Mouse (Mus musculus): ENCODE results near the gene Rnf41. TPM values are rescaled to one million over a fixed set of nuclear protein-coding genes. Genes with fewer than 3 reads are reported as not detected.
A peak's percentile ranks its signal among the peaks of the same experiment; 100 is the strongest.

Rnf41 gene
- polyA plus RNA-seq, 1 experiment from 2014 or later: 42.3 TPM

GRCm38 (mm10) chr10:128374393-128374792, 37.1 kb upstream of the Rnf41 start:
- Histone ChIP-seq H3K4me1 (peaks cover 20% of the 10 kb centered on the region), H3K4me2 (replicated peaks) (no peak overlapping the region), H3K9me3 (no peaks in the 10 kb centered on the region), H3K36me3 (peaks cover 13% of the 10 kb centered on the region), H3K9ac (no peak overlapping the region), H3K4me3 (no peak overlapping the region), H3K27ac (no peak overlapping the region), H3K27me3 (no peaks in the 10 kb centered on the region)
- no peak for ATAC-seq (ENCODE audit: low FRiP score, low read depth)
- 87% methylated on average over 6 of the region's 6 CpGs for WGBS

DNA sequence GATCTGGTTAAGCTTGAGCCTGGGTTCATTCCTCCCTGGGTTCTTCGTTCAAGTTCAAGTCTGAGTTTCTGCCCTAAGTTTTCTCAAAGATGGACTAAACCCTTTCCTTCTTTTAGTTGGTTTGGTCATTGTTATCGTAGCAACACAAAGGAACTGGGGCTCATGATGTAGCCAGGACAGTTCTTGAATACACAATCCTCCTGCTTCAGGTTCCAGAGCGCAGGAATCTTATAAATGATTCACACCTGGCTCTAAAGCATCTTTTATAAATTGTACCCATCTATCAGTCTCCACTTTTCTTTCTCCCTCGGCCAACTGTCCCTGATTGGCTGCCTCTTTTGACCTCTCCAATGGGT, 35.4 kb upstream of the Rnf41 start:
- Histone ChIP-seq H3K27ac (peak overlapping the region; percentile 98), H3K4me3 (peak overlapping the region; percentile 91), H3K36me3 (peaks cover 29% of the 10 kb centered on the region), H3K4me2 (replicated peaks) (peak overlapping the region; percentile 85), H3K4me1 (peaks cover 18% of the 10 kb centered on the region), H3K9me3 (no peaks in the 10 kb centered on the region), H3K9ac (peak overlapping the region; percentile 99), H3K27me3 (no peaks in the 10 kb centered on the region)
- no peak for ATAC-seq (ENCODE audit: low FRiP score, low read depth)
- 47% methylated on average over 4 of the region's 4 CpGs for WGBS

DNA sequence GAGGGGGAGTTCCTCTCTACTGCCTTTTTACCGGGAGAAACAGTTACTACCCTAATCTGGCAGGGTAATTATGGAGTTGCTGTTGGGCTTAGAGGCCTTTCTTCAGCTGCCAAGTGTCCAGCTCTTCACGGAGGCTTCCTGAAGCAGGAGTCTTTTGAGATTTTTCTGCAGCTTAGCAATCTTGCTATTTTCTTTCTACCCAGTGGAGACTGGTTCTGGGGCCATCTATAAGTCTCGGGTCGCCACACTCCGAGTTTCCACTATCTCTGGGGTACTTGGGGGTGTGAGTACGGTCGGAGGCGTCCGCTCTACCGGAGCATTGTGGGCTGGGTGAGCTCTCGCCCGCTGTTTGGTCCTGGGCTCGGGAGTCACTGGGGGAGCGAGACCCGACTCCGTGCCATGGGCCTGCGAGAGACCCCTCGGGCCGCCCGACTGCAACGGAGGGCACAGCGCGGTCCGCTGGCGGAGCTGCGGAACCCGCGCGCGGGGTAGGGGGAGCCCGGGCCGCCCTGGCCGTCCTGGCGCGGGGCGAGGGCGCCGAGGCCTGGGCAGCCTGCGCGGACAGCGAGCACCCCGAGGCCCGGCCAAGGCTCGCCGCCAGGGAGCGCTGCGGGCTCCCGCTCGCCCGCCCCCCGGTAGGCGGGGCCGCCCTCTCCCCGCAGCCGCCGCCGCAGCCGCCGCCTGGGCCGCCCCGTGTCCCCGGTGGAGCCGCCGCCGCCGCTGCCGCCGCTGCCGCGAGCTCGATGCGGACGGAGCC, 34.8 kb upstream of the Rnf41 start, which contains the start of gene Ankrd52:
Gene Ankrd52 (plus strand): TSS at position 661 of the 757 bp plus-strand sequence.
- ATAC-seq (ENCODE audit: low FRiP score, low read depth): peak; percentile 88
- Histone ChIP-seq H3K9me3 (no peaks in the 10 kb centered on the region), H3K36me3 (peaks cover 33% of the 10 kb centered on the region), H3K27me3 (no peaks in the 10 kb centered on the region), H3K4me3 (peak within 1 kb of the TSS; percentile 91), H3K4me2 (replicated peaks) (peak within 1 kb of the TSS; percentile 85), H3K27ac (peak within 1 kb of the TSS; percentile 98), H3K9ac (peak within 1 kb of the TSS; percentile 99), H3K4me1 (peaks cover 18% of the 10 kb centered on the region)
- under 1% methylated on average over 67 of the region's 73 CpGs for WGBS

DNA sequence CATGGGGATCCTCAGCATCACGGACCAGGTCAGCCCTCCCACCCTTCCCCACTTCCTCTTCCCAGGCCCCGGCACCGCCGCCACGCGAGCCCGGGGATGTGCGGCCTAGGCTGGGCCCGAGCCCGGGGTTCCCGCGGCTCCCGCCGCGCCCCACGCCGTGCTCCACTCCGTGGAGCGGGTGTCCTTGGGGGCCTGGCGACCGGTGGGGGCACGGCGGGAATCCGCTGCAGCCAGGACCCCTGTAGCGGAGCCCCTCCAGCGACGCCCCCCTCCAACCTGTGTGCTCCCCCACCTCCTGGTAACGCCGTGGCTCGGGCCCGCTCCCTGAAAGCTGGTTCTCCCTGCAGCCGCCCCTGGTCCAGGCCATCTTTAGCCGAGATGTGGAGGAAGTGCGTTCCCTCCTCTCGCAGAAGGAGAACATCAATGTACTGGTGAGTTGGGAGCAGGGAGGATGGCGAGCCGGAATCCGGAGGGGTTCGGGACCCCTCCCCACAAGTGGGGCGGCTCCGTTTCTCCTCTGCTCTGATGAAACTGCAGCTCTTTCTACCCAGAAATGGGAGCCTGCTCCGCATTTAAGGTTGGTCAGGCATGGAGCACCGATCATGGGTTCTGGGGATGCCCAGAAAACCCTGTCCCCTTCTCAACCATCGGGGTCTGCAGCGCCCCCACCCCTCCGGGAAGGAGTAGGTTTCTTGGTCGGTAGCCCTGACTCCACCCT, 34.1 kb upstream of the Rnf41 start:
- peak overlapping the region; percentile 98 for H3K27ac ChIP-seq
- WGBS: under 1% methylated on average over 46 of the region's 47 CpGs
- no peaks in the 10 kb centered on the region for H3K9me3 ChIP-seq
- peak overlapping the region; percentile 99 for H3K9ac ChIP-seq
- no peaks in the 10 kb centered on the region for H3K27me3 ChIP-seq
- H3K36me3 ChIP-seq: peaks cover 41% of the 10 kb centered on the region
- peak; percentile 58 for ATAC-seq (ENCODE audit: low FRiP score, low read depth)
- H3K4me3 ChIP-seq: peak overlapping the region; percentile 91
- H3K4me1 ChIP-seq: peaks cover 18% of the 10 kb centered on the region
- peak overlapping the region; percentile 85 for H3K4me2 ChIP-seq (replicated peaks)

DNA sequence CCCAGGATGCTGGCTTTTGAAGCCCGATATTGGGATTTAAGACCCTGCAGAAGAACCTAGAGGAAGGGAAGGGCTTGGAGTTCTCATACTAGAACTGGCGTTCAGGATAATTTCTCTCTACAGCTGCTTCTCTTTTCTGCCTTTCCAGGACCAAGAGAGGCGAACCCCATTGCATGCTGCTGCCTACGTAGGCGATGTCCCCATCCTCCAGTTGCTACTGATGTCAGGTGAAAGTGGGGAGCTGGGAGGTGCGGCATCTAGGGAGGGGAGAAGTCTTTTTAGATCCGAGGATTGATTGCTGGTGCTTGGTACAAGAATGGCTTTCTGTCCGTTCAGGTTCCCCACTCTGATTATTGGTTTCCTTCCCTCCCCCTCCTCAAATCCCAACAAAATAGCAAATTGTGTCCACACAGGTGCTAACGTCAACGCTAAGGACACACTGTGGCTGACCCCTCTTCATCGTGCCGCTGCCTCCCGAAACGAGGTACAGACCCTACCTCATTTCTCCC, 33.5 kb upstream of the Rnf41 start:
- H3K27ac ChIP-seq: peak overlapping the region; percentile 98; the same call in 1 of the 2 replicates
- H3K9me3 ChIP-seq: no peaks in the 10 kb centered on the region
- peaks cover 18% of the 10 kb centered on the region for H3K4me1 ChIP-seq
- no peaks in the 10 kb centered on the region for H3K27me3 ChIP-seq
- 54% methylated on average over 14 of the region's 14 CpGs for WGBS
- no peak for ATAC-seq (ENCODE audit: low FRiP score, low read depth)
- peak overlapping the region; percentile 99 for H3K9ac ChIP-seq
- peak overlapping the region; percentile 91 for H3K4me3 ChIP-seq
- H3K4me2 ChIP-seq (replicated peaks): peak overlapping the region; percentile 85
- peaks cover 47% of the 10 kb centered on the region for H3K36me3 ChIP-seq

DNA sequence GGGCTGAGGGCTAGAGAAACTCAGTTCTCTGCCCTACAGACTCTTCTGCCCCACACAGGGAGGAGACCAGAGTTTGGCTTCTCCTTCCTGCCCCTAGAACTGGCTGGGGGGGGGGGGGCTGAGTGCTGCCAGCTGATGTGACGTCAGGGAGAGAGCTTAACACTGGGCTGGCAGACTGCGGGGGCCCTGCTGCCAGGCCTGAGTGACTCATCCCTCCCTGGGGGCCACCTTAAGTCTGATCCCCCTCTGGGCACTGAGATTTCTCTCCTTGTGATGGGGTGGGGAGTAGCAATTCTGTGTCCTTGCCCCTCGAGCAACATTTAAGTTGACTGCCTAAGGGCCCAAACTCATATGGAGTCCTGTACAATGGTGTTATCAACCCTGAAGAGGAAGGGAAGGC, 33.0 kb upstream of the Rnf41 start:
- peaks cover 18% of the 10 kb centered on the region for H3K4me1 ChIP-seq
- H3K36me3 ChIP-seq: peaks cover 52% of the 10 kb centered on the region
- WGBS: 59% methylated on average over 3 of the region's 3 CpGs
- peak overlapping the region; percentile 99 for H3K9ac ChIP-seq
- H3K4me3 ChIP-seq: peak overlapping the region; percentile 91
- no peak for ATAC-seq (ENCODE audit: low FRiP score, low read depth)
- no peaks in the 10 kb centered on the region for H3K27me3 ChIP-seq
- no peaks in the 10 kb centered on the region for H3K9me3 ChIP-seq
- H3K4me2 ChIP-seq (replicated peaks): peak overlapping the region; percentile 85
- H3K27ac ChIP-seq: no peak overlapping the region; the same call in 1 of the 2 replicates

GRCm38 (mm10) chr10:128379260-128379659, 32.2 kb upstream of the Rnf41 start:
- no peak for ATAC-seq (ENCODE audit: low FRiP score, low read depth)
- Histone ChIP-seq H3K4me2 (replicated peaks) (no peak overlapping the region), H3K27ac (no peak overlapping the region), H3K36me3 (peaks cover 60% of the 10 kb centered on the region), H3K9ac (peak overlapping the region; percentile 20; the same call in 1 of the 2 replicates), H3K9me3 (no peaks in the 10 kb centered on the region), H3K4me3 (no peak overlapping the region), H3K4me1 (peaks cover 18% of the 10 kb centered on the region), H3K27me3 (no peaks in the 10 kb centered on the region)
- 94% methylated on average over 7 of the region's 7 CpGs for WGBS

- no peak overlapping the region for H3K4me3 ChIP-seq
- H3K9me3 ChIP-seq: no peaks in the 10 kb centered on the region
- no peak for ATAC-seq (ENCODE audit: low FRiP score, low read depth)
- no peaks in the 10 kb centered on the region for H3K27me3 ChIP-seq
- H3K27ac ChIP-seq: no peak overlapping the region
- no peak overlapping the region for H3K9ac ChIP-seq
- WGBS: 83% methylated on average over 5 of the region's 5 CpGs
- H3K4me2 ChIP-seq (replicated peaks): no peak overlapping the region
- peaks cover 73% of the 10 kb centered on the region for H3K36me3 ChIP-seq
- H3K4me1 ChIP-seq: peaks cover 18% of the 10 kb centered on the region
Observed at GRCm38 (mm10) chr10:128380565-128380964, 30.9 kb upstream of the Rnf41 start.

DNA sequence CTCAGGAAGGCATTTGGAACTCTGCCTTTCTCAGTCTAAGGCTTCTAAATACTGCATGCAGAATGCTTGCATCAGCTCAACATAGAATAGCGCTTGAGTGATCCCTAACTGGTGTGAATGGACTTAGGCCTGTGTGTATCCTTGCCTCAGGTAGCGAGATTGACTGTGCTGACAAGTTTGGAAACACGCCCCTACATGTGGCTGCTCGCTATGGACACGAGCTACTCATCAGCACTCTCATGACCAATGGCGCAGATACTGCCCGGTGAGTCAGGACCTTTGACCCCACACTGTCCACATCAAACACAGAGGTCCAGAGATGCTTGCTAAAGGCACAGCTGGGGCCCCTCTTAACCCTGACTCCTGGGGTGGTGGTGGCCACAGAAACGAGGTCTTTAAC, 29.0 kb upstream of the Rnf41 start:
- Histone ChIP-seq H3K4me2 (replicated peaks) (no peak overlapping the region), H3K4me1 (peaks cover 10% of the 10 kb centered on the region), H3K36me3 (peaks cover 92% of the 10 kb centered on the region), H3K9ac (no peak overlapping the region), H3K27ac (no peak overlapping the region), H3K4me3 (no peak overlapping the region), H3K27me3 (no peaks in the 10 kb centered on the region), H3K9me3 (no peaks in the 10 kb centered on the region)
- 84% methylated on average over 8 of the region's 8 CpGs for WGBS
- ATAC-seq (ENCODE audit: low FRiP score, low read depth): no peak

- Histone ChIP-seq H3K9me3 (no peaks in the 10 kb centered on the region), H3K27ac (no peak overlapping the region), H3K9ac (no peak overlapping the region), H3K4me3 (no peak overlapping the region), H3K4me1 (no peaks in the 10 kb centered on the region), H3K36me3 (peaks cover 98% of the 10 kb centered on the region), H3K4me2 (replicated peaks) (no peak overlapping the region), H3K27me3 (no peaks in the 10 kb centered on the region)
- no peak for ATAC-seq (ENCODE audit: low FRiP score, low read depth)
- 91% methylated on average over 7 of the region's 7 CpGs for WGBS
Observed at GRCm38 (mm10) chr10:128385902-128386301, 25.6 kb upstream of the Rnf41 start.

DNA sequence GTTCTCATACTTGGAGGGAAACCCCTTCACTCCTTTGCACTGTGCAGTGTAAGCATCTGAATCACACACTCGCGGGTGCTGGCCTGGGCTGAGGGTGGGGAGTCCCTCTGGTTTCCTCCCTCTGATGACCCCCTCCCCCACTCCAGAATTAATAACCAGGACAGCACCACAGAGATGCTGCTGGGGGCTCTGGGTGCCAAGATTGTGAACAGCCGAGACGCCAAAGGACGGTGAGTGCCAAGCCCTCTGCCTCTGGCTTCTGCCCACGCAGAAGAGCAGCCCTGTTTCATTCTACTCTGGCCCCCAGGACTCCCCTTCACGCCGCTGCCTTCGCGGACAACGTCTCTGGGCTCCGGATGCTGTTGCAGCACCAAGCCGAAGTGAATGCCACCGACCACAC, 22.5 kb upstream of the Rnf41 start:
- WGBS: 90% methylated on average over 14 of the region's 14 CpGs
- H3K27me3 ChIP-seq: no peaks in the 10 kb centered on the region
- no peak for ATAC-seq (ENCODE audit: low FRiP score, low read depth)
- no peak overlapping the region for H3K27ac ChIP-seq
- H3K4me3 ChIP-seq: no peak overlapping the region
- H3K36me3 ChIP-seq: peaks cover 100% of the 10 kb centered on the region
- no peak overlapping the region for H3K4me2 ChIP-seq (replicated peaks)
- no peaks in the 10 kb centered on the region for H3K4me1 ChIP-seq
- no peaks in the 10 kb centered on the region for H3K9me3 ChIP-seq
- H3K9ac ChIP-seq: no peak overlapping the region

- WGBS: 83% methylated on average over 6 of the region's 6 CpGs
- H3K9ac ChIP-seq: no peak overlapping the region
- H3K27me3 ChIP-seq: no peaks in the 10 kb centered on the region
- H3K9me3 ChIP-seq: no peaks in the 10 kb centered on the region
- no peak overlapping the region for H3K4me3 ChIP-seq
- no peaks in the 10 kb centered on the region for H3K4me1 ChIP-seq
- H3K4me2 ChIP-seq (replicated peaks): no peak overlapping the region
- ATAC-seq (ENCODE audit: low FRiP score, low read depth): no peak
- H3K36me3 ChIP-seq: peaks cover 100% of the 10 kb centered on the region
- H3K27ac ChIP-seq: no peak overlapping the region
Observed at GRCm38 (mm10) chr10:128389570-128389969, 21.9 kb upstream of the Rnf41 start.

Data from limb, embryonic 13.5 days (tissue).